Mouse (Mus musculus) bone marrow macrophage, adult 2 months (primary cell): ENCODE measurements at regions not wholly inside any gene's neighbourhood (a gene's known extent, or its start where the extent isn't known, plus 50 kb on each side); places are given as distances from the start of the nearest gene placed in this dataset.
A peak's percentile ranks its signal among the peaks of the same experiment; 100 is the strongest.

Source experiments
- H3K27ac ChIP-seq: 2 replicates; pipeline ENCODE4 v1.5.1; 2012; ENCODE audit warnings: low read depth, low read length; ENCODE audit not compliant: insufficient read depth
- H3K4me1 ChIP-seq: 2 replicates; pipeline ENCODE4 v1.6.1; 2012; ENCODE audit warnings: low read length; ENCODE audit not compliant: control insufficient read depth, insufficient read depth
- H3K4me3 ChIP-seq: 2 replicates; pipeline ENCODE4 v1.5.1; 2012; ENCODE audit warnings: mild to moderate bottlenecking, low read length, moderate library complexity; ENCODE audit not compliant: insufficient read depth
- CTCF ChIP-seq: IDR thresholded peaks from 2 replicates; pipeline ENCODE4 v1.5.1; 2012; ENCODE audit warnings: low read depth, mild to moderate bottlenecking, low read length, moderate library complexity
- POLR2A ChIP-seq: IDR thresholded peaks from 2 replicates; pipeline ENCODE4 v1.6.1; 2012; ENCODE audit warnings: mild to moderate bottlenecking, low read depth, low read length, borderline replicate concordance

- peaks cover 41% of the 10 kb centered on the region for H3K4me1 ChIP-seq
- peak overlapping the region; percentile 87 for H3K27ac ChIP-seq
- TF ChIP-seq POLR2A (no peak), CTCF (no peak)
- H3K4me3 ChIP-seq, result no peak overlapping the region
Observed at GRCm38 (mm10) chrX:103557496-103557895, 72.9 kb upstream of the Zcchc13 start.

DNA sequence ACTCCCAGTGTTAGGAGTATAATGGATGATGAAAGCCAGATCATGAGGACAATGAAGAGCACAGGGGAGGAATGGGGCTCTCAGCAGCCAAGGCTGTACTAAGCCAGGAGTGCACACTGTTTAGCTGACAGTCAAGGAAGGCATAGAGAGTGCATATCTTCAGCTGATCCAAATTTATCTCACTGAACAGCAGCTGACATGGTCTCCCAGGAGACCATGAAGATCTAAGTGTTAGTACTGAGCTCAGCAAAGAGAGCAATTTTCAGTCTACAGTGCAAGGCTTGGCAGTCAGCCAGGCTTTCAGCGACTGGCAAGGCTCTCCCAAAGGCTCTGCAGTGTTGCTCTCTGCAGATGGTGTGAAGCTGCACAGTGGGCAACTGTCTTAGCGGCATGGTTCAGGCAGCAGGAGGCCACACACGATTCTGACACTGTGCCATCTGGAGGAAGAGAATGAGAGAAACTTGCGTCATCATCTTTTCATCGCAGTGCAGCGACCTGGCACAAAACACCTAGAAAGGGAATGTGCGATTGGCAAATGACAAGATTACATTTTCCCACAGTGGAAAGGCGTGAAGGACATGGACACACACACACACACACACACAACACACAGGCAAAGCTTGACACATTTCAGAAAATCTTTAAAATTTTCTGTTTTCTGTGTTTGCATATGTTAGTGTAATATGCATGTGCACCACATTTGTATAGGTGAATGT lies 66.7 kb upstream of the Zcchc13 start:
- TF ChIP-seq POLR2A (no peak), CTCF (no peak)
- Histone ChIP-seq H3K27ac (peak overlapping the region; percentile 2; the same call in 1 of the 2 replicates), H3K4me1 (peaks cover 25% of the 10 kb centered on the region), H3K4me3 (no peak overlapping the region)

- H3K4me1 ChIP-seq, result 0 out of 2 replicates have a peak, but pooled peaks cover 2% of the 10 kb centered on the region
- no peak overlapping the region for H3K27ac ChIP-seq
- H3K4me3 ChIP-seq, result no peak overlapping the region
- TF ChIP-seq POLR2A (no peak), CTCF (no peak)
Observed at GRCm38 (mm10) chrX:103573344-103573743, 57.0 kb upstream of the Zcchc13 start.

GRCm38 (mm10) chrX:103579484-103579883 lies 50.9 kb upstream of the Zcchc13 start:
- no peaks in the 10 kb centered on the region for H3K4me1 ChIP-seq
- H3K4me3 ChIP-seq, result no peak overlapping the region
- H3K27ac ChIP-seq, result no peak overlapping the region
- no peak for TF ChIP-seq CTCF
- no peak for TF ChIP-seq POLR2A
